Mouse (Mus musculus): ENCODE measurements around the gene Nfib. TPM values are rescaled to one million over a fixed set of nuclear protein-coding genes. Genes with fewer than 3 reads are reported as not detected.

Gene Nfib
- polyA plus RNA-seq, 1 experiment from 2014 or later, result 164 TPM

DNA sequence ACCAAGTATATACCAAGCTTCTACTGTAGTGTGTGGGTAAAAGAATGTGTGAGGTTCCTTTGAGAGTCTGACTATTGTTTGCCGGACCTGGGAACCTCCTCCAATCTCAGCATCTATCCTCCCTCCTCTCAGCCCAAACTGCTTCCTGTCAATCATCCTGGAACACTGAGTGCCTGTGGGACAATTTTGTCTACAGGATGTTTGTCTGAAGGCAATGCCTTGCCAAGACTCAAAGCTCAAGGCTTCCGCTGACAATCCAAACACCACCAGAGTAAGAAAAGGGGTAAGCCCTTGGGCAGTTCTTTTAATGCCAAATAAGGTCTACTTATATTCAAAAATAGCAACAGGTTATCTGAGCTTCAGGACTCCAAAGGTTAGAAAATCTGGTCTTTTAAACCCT is 459.3 kb downstream of the Nfib start:
- WGBS, result 67% methylated on average over 2 of the region's 2 CpGs
- no peak overlapping the region for H3K9ac ChIP-seq (ENCODE audit: low read length)

More for the DNA sequence above, 459.3 kb downstream of the Nfib start:
- ATAC-seq (no peak), DNase-seq (ENCODE audit: low spot score) (no peak)
- H3K36me3 ChIP-seq (ENCODE audit: control insufficient read depth, insufficient read depth, low read length), result no peaks in the 10 kb centered on the region
- no peaks in the 10 kb centered on the region; the same call in 1 of the 2 replicates for H3K4me1 ChIP-seq (ENCODE audit: control insufficient read depth, insufficient read depth, low read length)
- no peak overlapping the region for H3K4me3 ChIP-seq (ENCODE audit: low read depth, low read length)
- H3K9me3 ChIP-seq (replicated peaks; ENCODE audit: control insufficient read depth, low read length), result no peaks in the 10 kb centered on the region
- H3K4me2 ChIP-seq (ENCODE audit: low read length), result no peak overlapping the region
- no peak overlapping the region for H3K27ac ChIP-seq (ENCODE audit: low read depth, low read length)
- H3K27me3 ChIP-seq (replicated peaks; ENCODE audit: control insufficient read depth, insufficient read depth, low read length), result no peaks in the 10 kb centered on the region

Other genes with a start within 250 kb of the Nfib start
- gene Zdhhc21, start 154.2 kb upstream of the Nfib start, polyA plus RNA-seq (2014; fragmentation: Nextera tagmentation; extraction: Ambion mirVana), result 13.1 and 15.7 TPM in 2 replicates
- gene Cer1, start 179.4 kb upstream of the Nfib start, polyA plus RNA-seq (2014; fragmentation: Nextera tagmentation; extraction: Ambion mirVana), result 0.10 TPM in 1 of 2 replicates, not detected in the other

Measured in forebrain, embryonic 14.5 days (tissue).